Mouse (Mus musculus) liver, embryonic 14.5 days (tissue): ENCODE measurements around the gene Xylt1.

Experiments
- CTCF ChIP-seq: IDR thresholded peaks from 2 replicates; pipeline ENCODE4 v1.5.1; 2016; ENCODE audit warnings: antibody characterized with exemption, low read depth, control low read depth
- EP300 ChIP-seq: IDR thresholded peaks from 2 replicates; pipeline ENCODE4 v1.6.1; 2016; ENCODE audit warnings: antibody characterized with exemption, low read depth

DNA sequence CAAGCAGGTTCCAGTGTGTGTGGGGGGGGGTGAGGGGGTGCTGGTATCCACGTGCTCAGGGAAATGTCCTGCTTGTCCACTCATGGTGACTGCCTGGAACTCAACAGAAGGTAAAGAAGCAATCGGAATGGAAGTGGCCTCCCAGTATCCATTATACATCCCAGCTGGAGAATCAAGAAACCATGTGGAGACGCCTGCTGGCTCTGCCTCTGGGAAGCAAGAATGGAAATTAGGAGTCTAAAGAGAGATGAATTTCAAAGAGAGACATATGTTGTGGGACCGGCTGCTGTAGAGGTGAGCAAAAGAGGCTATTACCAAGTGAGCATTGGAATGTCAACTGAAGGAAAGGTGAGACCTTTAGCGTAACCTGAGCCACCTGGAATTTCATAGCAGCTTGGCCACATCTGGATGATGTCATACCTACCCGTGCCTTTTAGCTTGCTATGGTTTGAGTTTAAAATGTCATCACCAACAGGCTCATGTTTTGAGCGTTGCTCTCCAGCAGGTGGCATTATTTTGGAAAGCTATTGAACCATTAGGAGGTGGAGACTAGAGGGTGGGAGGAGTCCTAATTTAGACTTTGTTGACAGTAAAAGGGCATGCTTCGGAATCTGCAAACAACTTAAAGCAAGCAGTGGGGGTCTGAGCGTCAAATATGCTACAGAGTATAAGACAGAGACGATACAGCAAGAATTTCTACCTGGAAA lies 329.3 kb downstream of the Xylt1 start:
- TF ChIP-seq EP300 (no peak), CTCF (no peak)
